Mouse (Mus musculus): ENCODE results near the gene Axdnd1. TPM values are rescaled to one million over a fixed set of nuclear protein-coding genes. Genes with fewer than 3 reads are reported as not detected.

Axdnd1 gene
- polyA plus RNA-seq, 1 experiment from 2014 or later, result 0.22 TPM

- Histone ChIP-seq H3K4me2 (ENCODE audit: low read depth, low read length) (no peak overlapping the region), H3K27ac (ENCODE audit: low read length) (no peak overlapping the region), H3K36me3 (ENCODE audit: control insufficient read depth, insufficient read depth, low read length) (peaks cover 5% of the 10 kb centered on the region; the same call in 1 of the 2 replicates), H3K27me3 (ENCODE audit: control insufficient read depth, insufficient read depth, low read length) (no peaks in the 10 kb centered on the region), H3K4me1 (ENCODE audit: control insufficient read depth, insufficient read depth, low read length) (no peaks in the 10 kb centered on the region), H3K9ac (ENCODE audit: low read length) (no peak overlapping the region), H3K9me3 (replicated peaks; ENCODE audit: control insufficient read depth, low read length) (no peaks in the 10 kb centered on the region), H3K4me3 (replicated peaks; ENCODE audit: low read length) (no peak overlapping the region)
- no peak for ATAC-seq (ENCODE audit: insufficient read depth, low FRiP score)
- WGBS, result 90% methylated on average over 1 of the region's 1 CpGs
These were observed 24.1 kb upstream of the Axdnd1 start for GRCm38 (mm10) chr1:156445049-156445448.

GRCm38 (mm10) chr1:156442776-156443175, 21.8 kb upstream of the Axdnd1 start:
- WGBS, result 81% methylated on average over 6 of the region's 6 CpGs
- no peak for ATAC-seq (ENCODE audit: insufficient read depth, low FRiP score)

GRCm38 (mm10) chr1:156442266-156442665, 21.3 kb upstream of the Axdnd1 start:
- no peak overlapping the region for H3K27ac ChIP-seq (ENCODE audit: low read length)
- ATAC-seq (ENCODE audit: insufficient read depth, low FRiP score), result no peak

More at GRCm38 (mm10) chr1:156442776-156443175, 21.8 kb upstream of the Axdnd1 start:
- Histone ChIP-seq H3K27me3 (ENCODE audit: control insufficient read depth, insufficient read depth, low read length) (no peaks in the 10 kb centered on the region), H3K36me3 (ENCODE audit: control insufficient read depth, insufficient read depth, low read length) (peaks cover 13% of the 10 kb centered on the region; the same call in 1 of the 2 replicates), H3K4me3 (replicated peaks; ENCODE audit: low read length) (no peak overlapping the region), H3K4me2 (ENCODE audit: low read depth, low read length) (no peak overlapping the region), H3K9ac (ENCODE audit: low read length) (no peak overlapping the region), H3K9me3 (replicated peaks; ENCODE audit: control insufficient read depth, low read length) (no peaks in the 10 kb centered on the region), H3K4me1 (ENCODE audit: control insufficient read depth, insufficient read depth, low read length) (no peaks in the 10 kb centered on the region), H3K27ac (ENCODE audit: low read length) (no peak overlapping the region)

GRCm38 (mm10) chr1:156437726-156438125, 16.8 kb upstream of the Axdnd1 start:
- Histone ChIP-seq H3K4me3 (replicated peaks; ENCODE audit: low read length) (no peak overlapping the region), H3K36me3 (ENCODE audit: control insufficient read depth, insufficient read depth, low read length) (peaks cover 26% of the 10 kb centered on the region)
- no peak for ATAC-seq (ENCODE audit: insufficient read depth, low FRiP score)

More at GRCm38 (mm10) chr1:156442266-156442665, 21.3 kb upstream of the Axdnd1 start:
- no peaks in the 10 kb centered on the region for H3K4me1 ChIP-seq (ENCODE audit: control insufficient read depth, insufficient read depth, low read length)
- H3K36me3 ChIP-seq (ENCODE audit: control insufficient read depth, insufficient read depth, low read length), result peaks cover 13% of the 10 kb centered on the region; the same call in 1 of the 2 replicates
- H3K27me3 ChIP-seq (ENCODE audit: control insufficient read depth, insufficient read depth, low read length), result no peaks in the 10 kb centered on the region
- H3K4me2 ChIP-seq (ENCODE audit: low read depth, low read length), result no peak overlapping the region
- H3K9me3 ChIP-seq (replicated peaks; ENCODE audit: control insufficient read depth, low read length), result no peaks in the 10 kb centered on the region
- no peak overlapping the region for H3K9ac ChIP-seq (ENCODE audit: low read length)
- no peak overlapping the region for H3K4me3 ChIP-seq (replicated peaks; ENCODE audit: low read length)
- 91% methylated on average over 12 of the region's 12 CpGs for WGBS

GRCm38 (mm10) chr1:156437016-156437708, 16.2 kb upstream of the Axdnd1 start:
- H3K36me3 ChIP-seq (ENCODE audit: control insufficient read depth, insufficient read depth, low read length), result peaks cover 26% of the 10 kb centered on the region

More at GRCm38 (mm10) chr1:156437726-156438125, 16.8 kb upstream of the Axdnd1 start:
- no peaks in the 10 kb centered on the region for H3K27me3 ChIP-seq (ENCODE audit: control insufficient read depth, insufficient read depth, low read length)
- H3K9me3 ChIP-seq (replicated peaks; ENCODE audit: control insufficient read depth, low read length), result no peaks in the 10 kb centered on the region
- 87% methylated on average over 5 of the region's 5 CpGs for WGBS
- H3K4me1 ChIP-seq (ENCODE audit: control insufficient read depth, insufficient read depth, low read length), result no peaks in the 10 kb centered on the region
- no peak overlapping the region for H3K4me2 ChIP-seq (ENCODE audit: low read depth, low read length)
- H3K9ac ChIP-seq (ENCODE audit: low read length), result no peak overlapping the region
- H3K27ac ChIP-seq (ENCODE audit: low read length), result no peak overlapping the region

DNA sequence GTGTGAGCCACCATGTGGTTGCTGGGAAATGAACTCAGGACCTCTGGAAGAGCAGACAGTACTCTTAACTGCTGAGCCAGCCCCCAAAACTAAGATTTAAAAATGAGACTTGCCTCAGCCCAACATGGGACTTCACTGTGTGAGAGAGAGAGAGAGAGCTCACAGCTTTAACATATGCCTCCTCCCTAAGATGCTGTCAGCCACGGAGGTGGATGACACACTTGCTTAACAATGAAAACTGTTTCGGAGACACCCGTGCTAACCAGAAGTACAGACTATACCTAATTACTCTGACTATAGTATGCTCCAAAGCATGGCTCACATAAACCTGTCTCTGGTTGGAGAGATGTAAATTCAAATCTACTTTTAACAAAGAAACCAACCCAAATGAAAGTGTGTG, 12.5 kb upstream of the Axdnd1 start:
- H3K27me3 ChIP-seq (ENCODE audit: control insufficient read depth, insufficient read depth, low read length), result no peaks in the 10 kb centered on the region
- peaks cover 17% of the 10 kb centered on the region for H3K36me3 ChIP-seq (ENCODE audit: control insufficient read depth, insufficient read depth, low read length)
- H3K9ac ChIP-seq (ENCODE audit: low read length), result no peak overlapping the region
- no peaks in the 10 kb centered on the region for H3K4me1 ChIP-seq (ENCODE audit: control insufficient read depth, insufficient read depth, low read length)
- H3K4me3 ChIP-seq (replicated peaks; ENCODE audit: low read length), result no peak overlapping the region
- H3K27ac ChIP-seq (ENCODE audit: low read length), result no peak overlapping the region
- 86% methylated on average over 3 of the region's 3 CpGs for WGBS
- ATAC-seq (ENCODE audit: insufficient read depth, low FRiP score), result no peak
- no peaks in the 10 kb centered on the region for H3K9me3 ChIP-seq (replicated peaks; ENCODE audit: control insufficient read depth, low read length)
- H3K4me2 ChIP-seq (ENCODE audit: low read depth, low read length), result no peak overlapping the region

More at GRCm38 (mm10) chr1:156437016-156437708, 16.2 kb upstream of the Axdnd1 start:
- WGBS, result 90% methylated on average over 8 of the region's 8 CpGs
- Histone ChIP-seq H3K4me1 (ENCODE audit: control insufficient read depth, insufficient read depth, low read length) (no peaks in the 10 kb centered on the region), H3K9ac (ENCODE audit: low read length) (no peak overlapping the region), H3K27ac (ENCODE audit: low read length) (no peak overlapping the region), H3K9me3 (replicated peaks; ENCODE audit: control insufficient read depth, low read length) (no peaks in the 10 kb centered on the region), H3K4me2 (ENCODE audit: low read depth, low read length) (no peak overlapping the region), H3K27me3 (ENCODE audit: control insufficient read depth, insufficient read depth, low read length) (no peaks in the 10 kb centered on the region), H3K4me3 (replicated peaks; ENCODE audit: low read length) (no peak overlapping the region)
- ATAC-seq (ENCODE audit: insufficient read depth, low FRiP score), result no peak

DNA sequence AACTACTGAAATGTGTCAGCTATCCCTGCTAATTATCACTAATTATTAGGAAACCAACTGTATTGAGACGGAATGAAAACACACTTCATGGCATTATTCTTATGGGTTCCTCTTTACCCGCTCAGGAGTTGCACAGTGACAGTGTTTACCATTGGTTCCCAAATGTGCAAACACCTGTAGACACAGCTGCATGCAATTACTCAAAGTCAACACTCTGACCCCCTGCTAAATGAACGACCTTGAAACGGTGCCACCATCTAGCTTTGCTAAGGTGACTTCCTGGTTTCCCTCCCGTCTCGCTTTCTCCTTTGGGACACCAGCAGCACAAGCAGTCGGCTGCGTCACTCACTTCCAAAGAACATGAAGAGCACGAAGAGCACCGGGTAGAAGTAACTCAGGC, 11.5 kb upstream of the Axdnd1 start:
- peak; percentile 50; the same call in 1 of the 2 replicates for ATAC-seq (ENCODE audit: insufficient read depth, low FRiP score)
- Histone ChIP-seq H3K4me3 (replicated peaks; ENCODE audit: low read length) (no peak overlapping the region), H3K9me3 (replicated peaks; ENCODE audit: control insufficient read depth, low read length) (no peaks in the 10 kb centered on the region), H3K27ac (ENCODE audit: low read length) (no peak overlapping the region), H3K4me2 (ENCODE audit: low read depth, low read length) (no peak overlapping the region), H3K36me3 (ENCODE audit: control insufficient read depth, insufficient read depth, low read length) (peaks cover 17% of the 10 kb centered on the region), H3K4me1 (ENCODE audit: control insufficient read depth, insufficient read depth, low read length) (no peaks in the 10 kb centered on the region), H3K9ac (ENCODE audit: low read length) (no peak overlapping the region), H3K27me3 (ENCODE audit: control insufficient read depth, insufficient read depth, low read length) (no peaks in the 10 kb centered on the region)
- WGBS, result 52% methylated on average over 10 of the region's 10 CpGs

DNA sequence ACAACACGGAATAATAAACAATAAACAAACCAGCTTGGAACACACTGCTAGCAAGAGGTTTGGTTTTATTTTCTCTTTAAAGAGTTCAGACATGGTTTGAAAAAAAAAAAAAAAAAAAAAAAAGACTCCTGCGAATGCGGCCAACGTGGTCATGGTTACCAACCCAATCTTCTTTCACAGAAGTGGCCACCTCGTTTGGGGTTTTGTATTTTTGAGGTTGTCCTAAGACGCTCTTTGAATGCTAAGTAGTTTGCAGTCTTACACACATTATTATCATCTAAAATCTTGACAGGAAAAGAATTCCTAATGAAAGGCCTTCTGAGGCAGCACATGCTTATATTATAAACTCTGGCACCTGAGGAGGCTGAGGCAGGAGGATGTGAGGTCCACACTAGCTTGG, 7.5 kb upstream of the Axdnd1 start:
- H3K9ac ChIP-seq (ENCODE audit: low read length), result no peak overlapping the region
- H3K4me2 ChIP-seq (ENCODE audit: low read depth, low read length), result no peak overlapping the region
- peaks cover 4% of the 10 kb centered on the region for H3K36me3 ChIP-seq (ENCODE audit: control insufficient read depth, insufficient read depth, low read length)
- no peaks in the 10 kb centered on the region for H3K27me3 ChIP-seq (ENCODE audit: control insufficient read depth, insufficient read depth, low read length)
- WGBS, result 90% methylated on average over 6 of the region's 6 CpGs
- H3K4me1 ChIP-seq (ENCODE audit: control insufficient read depth, insufficient read depth, low read length), result no peaks in the 10 kb centered on the region
- ATAC-seq (ENCODE audit: insufficient read depth, low FRiP score), result no peak
- H3K27ac ChIP-seq (ENCODE audit: low read length), result no peak overlapping the region
- H3K4me3 ChIP-seq (replicated peaks; ENCODE audit: low read length), result no peak overlapping the region
- no peaks in the 10 kb centered on the region for H3K9me3 ChIP-seq (replicated peaks; ENCODE audit: control insufficient read depth, low read length)

- Histone ChIP-seq H3K27ac (ENCODE audit: low read length) (no peak overlapping the region), H3K9me3 (replicated peaks; ENCODE audit: control insufficient read depth, low read length) (no peaks in the 10 kb centered on the region), H3K36me3 (ENCODE audit: control insufficient read depth, insufficient read depth, low read length) (peaks cover 4% of the 10 kb centered on the region), H3K27me3 (ENCODE audit: control insufficient read depth, insufficient read depth, low read length) (no peaks in the 10 kb centered on the region), H3K4me3 (replicated peaks; ENCODE audit: low read length) (no peak overlapping the region), H3K9ac (ENCODE audit: low read length) (no peak overlapping the region), H3K4me1 (ENCODE audit: control insufficient read depth, insufficient read depth, low read length) (no peaks in the 10 kb centered on the region), H3K4me2 (ENCODE audit: low read depth, low read length) (no peak overlapping the region)
- WGBS, result 90% methylated on average over 4 of the region's 4 CpGs
- no peak for ATAC-seq (ENCODE audit: insufficient read depth, low FRiP score)
These were observed 4.8 kb upstream of the Axdnd1 start for GRCm38 (mm10) chr1:156425746-156426145.
